Mouse (Mus musculus) T-helper 1 cell (primary cell): ENCODE measurements around the gene Galnt10.

Experiments used
- in situ Hi-C: fragments of 300-600 bp; cut with MboI, MseI; formaldehyde crosslinking; loops from one replicate; pipeline ENCODE4 v1.15.1; 2025; ENCODE audit warnings: high pct_unique_total_duplicates

Gene Galnt10

GRCm38 (mm10) chr11:57635148-57635547 is 10.1 kb upstream of the Galnt10 start:
- in situ Hi-C loops, result no loop called here

GRCm38 (mm10) chr11:57643691-57644090 is 1.6 kb upstream of the Galnt10 start:
- in situ Hi-C loops, result no loop called here

- in situ Hi-C loops, result no loop called here
Observed at GRCm38 (mm10) chr11:57644245-57645017, 811 bp upstream of the Galnt10 start.

- in situ Hi-C loops, result no loop called here
Observed at GRCm38 (mm10) chr11:57645847-57646246, 605 bp downstream of the Galnt10 start.

GRCm38 (mm10) chr11:57646416-57646815 is 1.2 kb downstream of the Galnt10 start:
- in situ Hi-C loops, result no loop called here

- in situ Hi-C loops, result no loop called here
Observed at GRCm38 (mm10) chr11:57646940-57647339, 1.7 kb downstream of the Galnt10 start.

- in situ Hi-C loops, result no loop called here
Observed at GRCm38 (mm10) chr11:57647446-57647845, 2.2 kb downstream of the Galnt10 start.

GRCm38 (mm10) chr11:57648196-57648800 is 3.1 kb downstream of the Galnt10 start:
- in situ Hi-C loops, result no loop called here

- in situ Hi-C loops, result no loop called here
Observed at GRCm38 (mm10) chr11:57649269-57649668, 4.0 kb downstream of the Galnt10 start.

- in situ Hi-C loops, result no loop called here
Observed at GRCm38 (mm10) chr11:57649671-57650070, 4.4 kb downstream of the Galnt10 start.

- in situ Hi-C loops, result no loop called here
Observed at GRCm38 (mm10) chr11:57650867-57651266, 5.6 kb downstream of the Galnt10 start.

- in situ Hi-C loops, result no loop called here
Observed at GRCm38 (mm10) chr11:57651281-57651810, 6.1 kb downstream of the Galnt10 start.

GRCm38 (mm10) chr11:57652206-57652922 is 7.1 kb downstream of the Galnt10 start:
- in situ Hi-C loops, result no loop called here

GRCm38 (mm10) chr11:57652923-57653660 is 7.8 kb downstream of the Galnt10 start:
- in situ Hi-C loops, result no loop called here

GRCm38 (mm10) chr11:57653796-57654195 is 8.6 kb downstream of the Galnt10 start:
- in situ Hi-C loops, result no loop called here

- in situ Hi-C loops, result no loop called here
Observed at GRCm38 (mm10) chr11:57654386-57654785, 9.1 kb downstream of the Galnt10 start.

- in situ Hi-C loops, result no loop called here
Observed at GRCm38 (mm10) chr11:57654977-57655397, 9.7 kb downstream of the Galnt10 start.

- in situ Hi-C loops, result no loop called here
Observed at GRCm38 (mm10) chr11:57655669-57656325, 10.6 kb downstream of the Galnt10 start.

GRCm38 (mm10) chr11:57656602-57657275 is 11.5 kb downstream of the Galnt10 start:
- in situ Hi-C loops, result no loop called here

- in situ Hi-C loops, result no loop called here
Observed at GRCm38 (mm10) chr11:57657370-57658072, 12.3 kb downstream of the Galnt10 start.
